Mouse (Mus musculus): ENCODE data around the gene Recql5. TPM values are rescaled to one million over a fixed set of nuclear protein-coding genes. Genes with fewer than 3 reads are reported as not detected.
A peak's percentile ranks its signal among the peaks of the same experiment; 100 is the strongest.

Gene Recql5
- polyA plus RNA-seq, 1 experiment from 2014 or later, result 16.0 TPM

GRCm38 (mm10) chr11:115921986-115922385, 11.3 kb downstream of the Recql5 start:
- DNase-seq (ENCODE audit: low spot score), result no peak

GRCm38 (mm10) chr11:115920110-115920818, 13.0 kb downstream of the Recql5 start:
- Histone ChIP-seq H3K27me3 (ENCODE audit: control insufficient read depth, insufficient read depth, low read length) (no peaks in the 10 kb centered on the region), H3K4me2 (replicated peaks; ENCODE audit: low read depth, low read length) (no peak overlapping the region), H3K27ac (ENCODE audit: low read depth, low read length) (no peak overlapping the region), H3K4me1 (replicated peaks; ENCODE audit: control insufficient read depth, insufficient read depth, low read length) (no peaks in the 10 kb centered on the region), H3K9me3 (ENCODE audit: control insufficient read depth, low read length) (no peaks in the 10 kb centered on the region), H3K36me3 (ENCODE audit: control insufficient read depth, insufficient read depth, low read length) (0 out of 2 replicates have a peak, but pooled peaks cover 2% of the 10 kb centered on the region), H3K9ac (ENCODE audit: low read depth, low read length) (no peak overlapping the region), H3K4me3 (ENCODE audit: low read depth, low read length) (no peak overlapping the region)
- DNase-seq (ENCODE audit: low spot score), result peak; percentile 66
- ATAC-seq (ENCODE audit: low FRiP score), result no peak
- WGBS, result 56% methylated on average over 6 of the region's 6 CpGs

More at GRCm38 (mm10) chr11:115921986-115922385, 11.3 kb downstream of the Recql5 start:
- Histone ChIP-seq H3K36me3 (ENCODE audit: control insufficient read depth, insufficient read depth, low read length) (no peaks in the 10 kb centered on the region), H3K4me1 (replicated peaks; ENCODE audit: control insufficient read depth, insufficient read depth, low read length) (no peaks in the 10 kb centered on the region), H3K4me3 (ENCODE audit: low read depth, low read length) (no peak overlapping the region), H3K9ac (ENCODE audit: low read depth, low read length) (no peak overlapping the region), H3K4me2 (replicated peaks; ENCODE audit: low read depth, low read length) (no peak overlapping the region), H3K9me3 (ENCODE audit: control insufficient read depth, low read length) (no peaks in the 10 kb centered on the region), H3K27me3 (ENCODE audit: control insufficient read depth, insufficient read depth, low read length) (no peaks in the 10 kb centered on the region), H3K27ac (ENCODE audit: low read depth, low read length) (no peak overlapping the region)
- 95% methylated on average over 1 of the region's 1 CpGs for WGBS
- no peak for ATAC-seq (ENCODE audit: low FRiP score)

- 0 out of 2 replicates have a peak, but pooled peaks cover 2% of the 10 kb centered on the region for H3K36me3 ChIP-seq (ENCODE audit: control insufficient read depth, insufficient read depth, low read length)
Observed at GRCm38 (mm10) chr11:115919073-115919472, 14.2 kb downstream of the Recql5 start.

GRCm38 (mm10) chr11:115918637-115919036, 14.6 kb downstream of the Recql5 start:
- WGBS, result 92% methylated on average over 5 of the region's 5 CpGs
- H3K9me3 ChIP-seq (ENCODE audit: control insufficient read depth, low read length), result no peaks in the 10 kb centered on the region
- H3K27ac ChIP-seq (ENCODE audit: low read depth, low read length), result no peak overlapping the region
- H3K4me2 ChIP-seq (replicated peaks; ENCODE audit: low read depth, low read length), result no peak overlapping the region
- no peaks in the 10 kb centered on the region for H3K27me3 ChIP-seq (ENCODE audit: control insufficient read depth, insufficient read depth, low read length)
- ATAC-seq (ENCODE audit: low FRiP score) (no peak), DNase-seq (ENCODE audit: low spot score) (no peak)
- no peak overlapping the region for H3K4me3 ChIP-seq (ENCODE audit: low read depth, low read length)
- 0 out of 2 replicates have a peak, but pooled peaks cover 2% of the 10 kb centered on the region for H3K36me3 ChIP-seq (ENCODE audit: control insufficient read depth, insufficient read depth, low read length)
- no peak overlapping the region for H3K9ac ChIP-seq (ENCODE audit: low read depth, low read length)
- H3K4me1 ChIP-seq (replicated peaks; ENCODE audit: control insufficient read depth, insufficient read depth, low read length), result no peaks in the 10 kb centered on the region

More at GRCm38 (mm10) chr11:115919073-115919472, 14.2 kb downstream of the Recql5 start:
- Histone ChIP-seq H3K9me3 (ENCODE audit: control insufficient read depth, low read length) (no peaks in the 10 kb centered on the region), H3K9ac (ENCODE audit: low read depth, low read length) (no peak overlapping the region), H3K4me2 (replicated peaks; ENCODE audit: low read depth, low read length) (no peak overlapping the region), H3K4me3 (ENCODE audit: low read depth, low read length) (no peak overlapping the region), H3K4me1 (replicated peaks; ENCODE audit: control insufficient read depth, insufficient read depth, low read length) (no peaks in the 10 kb centered on the region), H3K27me3 (ENCODE audit: control insufficient read depth, insufficient read depth, low read length) (no peaks in the 10 kb centered on the region), H3K27ac (ENCODE audit: low read depth, low read length) (no peak overlapping the region)
- no peak for ATAC-seq (ENCODE audit: low FRiP score)
- DNase-seq (ENCODE audit: low spot score), result no peak
- 89% methylated on average over 5 of the region's 5 CpGs for WGBS

GRCm38 (mm10) chr11:115916579-115916978, 16.7 kb downstream of the Recql5 start:
- ATAC-seq (ENCODE audit: low FRiP score) (no peak), DNase-seq (ENCODE audit: low spot score) (no peak)
- 88% methylated on average over 4 of the region's 4 CpGs for WGBS
- H3K4me3 ChIP-seq (ENCODE audit: low read depth, low read length), result no peak overlapping the region
- no peaks in the 10 kb centered on the region for H3K9me3 ChIP-seq (ENCODE audit: control insufficient read depth, low read length)
- H3K27ac ChIP-seq (ENCODE audit: low read depth, low read length), result no peak overlapping the region
- no peaks in the 10 kb centered on the region for H3K27me3 ChIP-seq (ENCODE audit: control insufficient read depth, insufficient read depth, low read length)
- no peak overlapping the region for H3K9ac ChIP-seq (ENCODE audit: low read depth, low read length)
- H3K36me3 ChIP-seq (ENCODE audit: control insufficient read depth, insufficient read depth, low read length), result 0 out of 2 replicates have a peak, but pooled peaks cover 2% of the 10 kb centered on the region
- no peaks in the 10 kb centered on the region for H3K4me1 ChIP-seq (replicated peaks; ENCODE audit: control insufficient read depth, insufficient read depth, low read length)
- H3K4me2 ChIP-seq (replicated peaks; ENCODE audit: low read depth, low read length), result no peak overlapping the region

- Histone ChIP-seq H3K9ac (ENCODE audit: low read depth, low read length) (no peak within 1 kb of the TSS), H3K9me3 (ENCODE audit: control insufficient read depth, low read length) (no peaks in the 10 kb centered on the region), H3K27ac (ENCODE audit: low read depth, low read length) (no peak within 1 kb of the TSS), H3K4me3 (ENCODE audit: low read depth, low read length) (no peak within 1 kb of the TSS), H3K4me2 (replicated peaks; ENCODE audit: low read depth, low read length) (no peak within 1 kb of the TSS), H3K4me1 (replicated peaks; ENCODE audit: control insufficient read depth, insufficient read depth, low read length) (no peaks in the 10 kb centered on the region), H3K27me3 (ENCODE audit: control insufficient read depth, insufficient read depth, low read length) (no peaks in the 10 kb centered on the region), H3K36me3 (ENCODE audit: control insufficient read depth, insufficient read depth, low read length) (0 out of 2 replicates have a peak, but pooled peaks cover 2% of the 10 kb centered on the region)
- no peak for ATAC-seq (ENCODE audit: low FRiP score)
- WGBS, result 79% methylated on average over 11 of the region's 11 CpGs
- DNase-seq (ENCODE audit: low spot score), result no peak
Observed at GRCm38 (mm10) chr11:115911632-115912376, 21.5 kb downstream of the Recql5 start, which contains the start of gene Smim6. Gene Smim6 (plus strand): TSS chr11:115912017.

GRCm38 (mm10) chr11:115911134-115911561, 22.1 kb downstream of the Recql5 start:
- 0 out of 2 replicates have a peak, but pooled peaks cover 2% of the 10 kb centered on the region for H3K36me3 ChIP-seq (ENCODE audit: control insufficient read depth, insufficient read depth, low read length)
- DNase-seq (ENCODE audit: low spot score) (no peak), ATAC-seq (ENCODE audit: low FRiP score) (no peak)
- no peak overlapping the region for H3K27ac ChIP-seq (ENCODE audit: low read depth, low read length)
- H3K9ac ChIP-seq (ENCODE audit: low read depth, low read length), result no peak overlapping the region
- no peak overlapping the region for H3K4me3 ChIP-seq (ENCODE audit: low read depth, low read length)
- H3K27me3 ChIP-seq (ENCODE audit: control insufficient read depth, insufficient read depth, low read length), result no peaks in the 10 kb centered on the region
- H3K9me3 ChIP-seq (ENCODE audit: control insufficient read depth, low read length), result no peaks in the 10 kb centered on the region
- H3K4me2 ChIP-seq (replicated peaks; ENCODE audit: low read depth, low read length), result no peak overlapping the region
- H3K4me1 ChIP-seq (replicated peaks; ENCODE audit: control insufficient read depth, insufficient read depth, low read length), result no peaks in the 10 kb centered on the region
- WGBS, result 95% methylated on average over 5 of the region's 5 CpGs

GRCm38 (mm10) chr11:115906521-115906920, 26.8 kb downstream of the Recql5 start:
- Histone ChIP-seq H3K27ac (ENCODE audit: low read depth, low read length) (no peak overlapping the region), H3K27me3 (ENCODE audit: control insufficient read depth, insufficient read depth, low read length) (no peaks in the 10 kb centered on the region)

More at GRCm38 (mm10) chr11:115906521-115906920, 26.8 kb downstream of the Recql5 start:
- Histone ChIP-seq H3K4me2 (replicated peaks; ENCODE audit: low read depth, low read length) (no peak overlapping the region), H3K9ac (ENCODE audit: low read depth, low read length) (no peak overlapping the region), H3K4me3 (ENCODE audit: low read depth, low read length) (no peak overlapping the region), H3K36me3 (ENCODE audit: control insufficient read depth, insufficient read depth, low read length) (no peaks in the 10 kb centered on the region), H3K9me3 (ENCODE audit: control insufficient read depth, low read length) (no peaks in the 10 kb centered on the region), H3K4me1 (replicated peaks; ENCODE audit: control insufficient read depth, insufficient read depth, low read length) (no peaks in the 10 kb centered on the region)
- ATAC-seq (ENCODE audit: low FRiP score) (no peak), DNase-seq (ENCODE audit: low spot score) (no peak)
- 93% methylated on average over 5 of the region's 5 CpGs for WGBS
